Mouse (Mus musculus): Measurements from ENCODE around the gene Card11. TPM values are rescaled to one million over a fixed set of nuclear protein-coding genes. Genes with fewer than 3 reads are reported as not detected.

Card11 gene
- 1 to 10 TPM in 1 of 4 experiments, under 1 TPM in 3; 0.30 to 1.6 (median 0.58) TPM for total RNA-seq (2022)

DNA sequence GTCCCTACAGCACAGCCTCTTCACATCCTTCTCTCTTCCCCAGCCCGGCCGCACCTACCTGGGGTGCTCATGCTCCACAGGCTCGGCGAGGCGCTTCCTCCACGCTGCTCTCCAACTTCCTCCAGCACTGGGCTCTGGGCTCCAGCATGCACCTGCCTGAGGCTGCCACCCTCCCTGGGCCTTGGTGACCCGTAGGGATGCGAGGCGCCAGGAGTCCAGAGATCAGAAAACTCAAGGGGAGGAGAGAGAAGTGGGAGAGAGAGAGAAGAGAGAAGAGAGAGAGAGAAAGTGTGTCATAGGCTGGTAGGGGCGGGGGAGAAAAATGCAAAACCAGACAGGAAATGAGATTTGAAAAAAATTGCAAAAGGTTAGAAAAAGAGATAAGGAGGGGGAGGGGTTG, at the start of gene Card11:
TSS of gene Card11 (minus strand) at position 234 of the 400 bp plus-strand sequence.
- no peak for DNase-seq (ENCODE audit: low spot score in 2 of 2)

DNA sequence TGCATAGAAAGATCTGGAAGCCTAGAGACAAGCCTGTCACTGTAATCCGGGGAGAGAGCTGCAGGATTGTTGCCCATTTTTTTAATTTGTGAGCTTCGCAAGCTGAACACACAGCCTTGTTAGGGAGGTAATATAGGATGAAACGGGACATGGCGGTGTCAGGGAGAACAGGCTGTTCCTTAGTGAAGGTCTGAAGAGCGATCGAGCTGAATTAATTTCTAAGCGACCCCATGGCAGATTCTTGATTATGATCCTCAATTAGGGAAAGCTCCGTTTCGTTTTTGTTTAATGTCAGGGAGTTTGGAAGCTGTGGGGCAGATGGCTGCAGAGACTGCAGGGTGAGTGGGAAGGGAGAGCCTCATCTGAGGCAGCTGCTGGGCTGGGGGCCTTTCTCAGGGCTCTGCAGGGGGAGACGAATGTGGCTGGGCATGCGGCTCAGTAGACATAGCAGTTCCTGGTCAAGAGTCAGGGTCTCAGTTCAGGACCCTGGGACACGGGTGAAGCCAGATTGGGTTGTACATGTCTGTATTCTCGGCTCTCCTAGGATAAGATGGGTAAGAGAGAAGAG, 47.4 kb upstream of the Card11 start:
- DNase-seq (ENCODE audit: low spot score in 2 of 2), result no peak

DNA sequence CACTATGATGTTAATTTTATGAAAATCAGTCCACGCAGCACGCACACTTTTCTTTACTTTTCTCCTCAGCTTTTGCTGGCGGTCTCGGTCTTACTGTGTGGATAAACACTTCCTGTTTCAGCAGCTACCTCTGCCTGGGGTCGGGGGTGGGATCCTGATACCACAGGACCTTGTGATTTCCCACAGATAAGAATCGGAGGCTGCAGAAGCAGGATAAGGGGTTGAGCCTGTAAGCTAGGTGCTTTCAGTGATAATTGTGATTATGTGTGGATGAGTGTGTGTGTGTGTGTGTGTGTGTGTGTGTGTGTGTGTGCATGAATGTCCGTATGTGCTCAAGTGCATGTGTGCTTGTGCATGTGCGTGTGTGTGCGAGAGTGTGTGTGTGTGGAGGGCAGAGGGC, 44.6 kb upstream of the Card11 start:
- DNase-seq (ENCODE audit: low spot score in 2 of 2), result no peak

DNA sequence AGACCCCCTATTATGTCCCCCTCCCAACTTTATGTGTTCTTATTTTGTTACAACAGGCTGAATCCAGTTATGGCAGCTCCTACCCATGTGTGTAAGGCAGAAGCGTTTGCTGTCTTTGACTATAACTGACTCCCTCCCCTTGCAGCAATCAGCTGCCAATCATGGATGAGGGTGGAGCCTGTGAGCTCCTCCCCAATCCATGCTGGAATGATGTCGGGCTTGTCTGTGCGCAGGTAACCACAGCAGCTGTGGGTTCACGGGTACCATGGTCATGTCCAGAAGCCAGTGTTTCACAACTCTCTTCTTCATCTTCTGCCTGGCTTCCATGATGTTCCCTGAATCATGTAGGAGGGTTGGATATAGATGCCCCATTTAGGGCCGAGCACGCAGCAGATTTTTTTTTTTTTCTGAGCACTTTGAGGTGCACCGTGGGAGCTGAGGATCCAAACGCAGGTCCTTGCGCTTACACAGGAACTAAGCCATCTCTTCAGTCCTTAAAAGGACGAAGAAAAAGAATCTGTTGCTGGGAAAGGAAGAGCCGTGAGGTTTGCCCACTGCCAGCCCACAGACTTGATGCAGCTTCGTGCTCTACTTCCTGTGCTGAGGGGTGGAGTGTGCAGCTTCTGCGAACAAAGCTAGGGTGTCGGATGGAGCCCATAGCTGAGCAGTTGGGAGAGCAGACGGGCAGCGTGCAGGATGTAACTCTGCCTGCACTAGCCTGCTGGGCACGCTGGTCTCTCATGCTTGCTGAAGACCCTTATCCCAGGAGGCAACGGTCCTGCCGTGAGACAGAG, 43.5 kb upstream of the Card11 start:
- DNase-seq (ENCODE audit: low spot score in 2 of 2), result peak; percentile 6 to 14

DNA sequence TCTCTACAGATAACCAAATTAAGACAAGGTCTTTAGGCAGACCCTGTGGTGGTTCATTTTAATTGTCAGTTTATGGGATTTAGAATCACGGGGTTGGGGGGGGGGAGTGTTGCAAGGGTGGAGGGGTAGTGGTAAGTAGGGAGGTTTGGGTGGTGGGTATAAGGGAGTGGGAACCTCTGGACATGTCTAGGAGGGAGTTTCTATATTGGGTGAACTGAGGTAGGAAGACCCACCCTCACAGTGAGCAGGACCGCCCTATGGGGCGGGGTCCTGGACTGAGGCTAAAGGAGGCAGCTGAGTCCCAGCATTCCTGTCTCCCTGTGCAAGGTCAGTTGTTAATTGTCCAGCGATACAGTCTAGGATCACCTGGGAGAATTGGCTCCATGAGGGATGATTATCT, 42.0 kb upstream of the Card11 start:
- DNase-seq (ENCODE audit: low spot score in 2 of 2), result no peak

DNA sequence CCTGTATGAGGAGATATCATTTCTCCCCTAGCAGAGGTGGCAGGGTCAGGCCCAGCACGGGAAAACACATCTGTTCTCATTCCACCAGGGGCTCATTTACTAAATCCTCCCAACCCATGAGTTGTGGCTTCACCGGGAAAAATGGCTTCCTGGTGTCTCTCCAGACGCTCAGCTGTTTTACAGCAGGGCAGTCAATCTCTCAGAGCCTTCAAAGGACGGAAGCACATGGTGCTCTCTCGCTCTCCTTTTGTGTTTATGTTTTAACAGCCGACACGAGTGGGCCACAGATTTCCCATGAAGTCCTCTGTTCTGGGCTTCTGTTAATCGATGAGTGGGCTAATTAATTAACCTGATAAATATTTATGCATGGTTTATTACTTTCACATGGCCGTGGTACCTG, 40.5 kb upstream of the Card11 start:
- DNase-seq (ENCODE audit: low spot score in 2 of 2), result no peak

DNA sequence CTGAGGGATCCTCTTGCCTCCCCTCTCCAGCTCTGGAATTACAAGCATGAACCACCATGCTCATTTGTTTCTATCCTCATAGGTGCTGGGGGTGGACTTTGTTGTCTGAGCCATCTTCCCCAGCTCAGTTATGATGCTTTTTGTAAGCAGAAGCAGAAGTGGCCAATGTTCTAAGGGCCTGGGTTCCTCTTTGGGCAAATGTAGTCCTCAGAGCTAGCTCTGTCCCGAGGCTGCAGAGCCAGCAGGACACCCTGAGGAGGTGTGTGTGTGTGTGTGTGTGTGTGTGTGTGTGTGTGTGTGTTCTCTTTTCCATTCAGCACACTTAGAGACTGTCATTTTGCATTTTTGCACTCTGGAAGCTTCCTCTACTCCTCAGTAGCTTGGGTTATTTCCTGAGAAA, 38.0 kb upstream of the Card11 start:
- no peak for DNase-seq (ENCODE audit: low spot score in 2 of 2)

DNA sequence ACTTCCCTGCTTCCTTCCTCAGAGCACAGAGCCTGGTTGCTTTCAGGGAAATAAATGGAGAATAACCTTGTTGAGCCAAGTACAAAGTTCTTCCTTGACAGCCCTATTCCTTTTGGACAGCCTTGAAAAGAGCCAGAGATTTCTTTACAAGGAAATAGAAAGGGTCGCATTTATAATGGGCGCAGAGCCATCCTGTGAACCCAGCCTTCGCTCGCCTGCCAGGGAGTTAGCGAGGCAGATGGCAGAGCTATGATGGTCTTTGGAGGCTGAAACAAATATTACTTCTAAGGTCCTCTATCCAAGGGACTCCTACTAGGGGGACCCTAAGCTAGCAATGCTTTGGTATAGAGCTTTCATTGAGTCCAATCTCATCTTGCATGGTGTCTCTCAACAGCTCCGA, 35.0 kb upstream of the Card11 start:
- no peak for DNase-seq (ENCODE audit: low spot score in 2 of 2)

DNA sequence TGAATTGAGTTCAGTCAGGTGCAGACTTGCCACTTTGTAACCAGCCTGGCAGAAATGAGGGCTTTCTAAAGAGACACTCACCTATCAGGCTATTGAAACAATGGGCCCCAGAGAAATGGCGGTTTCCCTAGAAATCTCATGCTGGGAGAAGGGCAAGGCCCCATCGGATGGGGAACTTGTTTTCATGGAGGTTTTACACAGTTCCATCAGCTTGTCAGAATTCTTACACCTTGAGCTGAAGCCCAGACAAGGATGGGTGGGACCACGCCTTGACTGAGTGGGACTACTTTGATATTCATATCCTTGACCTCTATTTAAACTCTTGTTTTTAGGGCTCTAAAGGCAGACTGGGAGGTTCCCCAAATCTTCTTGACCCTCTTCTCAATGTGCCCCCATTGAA, 33.9 kb upstream of the Card11 start:
- no peak for DNase-seq (ENCODE audit: low spot score in 2 of 2)

DNA sequence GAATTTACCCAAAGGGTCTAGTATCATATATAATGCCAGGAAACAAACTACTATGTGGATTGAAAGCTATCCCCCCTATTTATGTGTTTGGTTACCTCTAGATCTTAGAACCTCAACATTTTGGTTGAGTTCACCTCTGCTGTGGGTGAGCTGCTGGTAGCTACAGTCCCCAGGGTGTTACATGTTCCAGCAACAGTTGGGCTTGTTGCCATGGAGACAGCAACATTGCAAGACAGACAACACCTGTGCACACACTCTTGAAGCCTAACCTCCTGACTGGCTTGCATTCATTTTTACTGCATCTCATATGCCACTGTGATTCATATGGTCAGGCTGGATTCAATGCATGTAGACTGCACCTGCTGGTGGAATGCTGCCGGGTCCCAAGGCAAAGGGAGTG, 32.6 kb upstream of the Card11 start:
- no peak for DNase-seq (ENCODE audit: low spot score in 2 of 2)

DNA sequence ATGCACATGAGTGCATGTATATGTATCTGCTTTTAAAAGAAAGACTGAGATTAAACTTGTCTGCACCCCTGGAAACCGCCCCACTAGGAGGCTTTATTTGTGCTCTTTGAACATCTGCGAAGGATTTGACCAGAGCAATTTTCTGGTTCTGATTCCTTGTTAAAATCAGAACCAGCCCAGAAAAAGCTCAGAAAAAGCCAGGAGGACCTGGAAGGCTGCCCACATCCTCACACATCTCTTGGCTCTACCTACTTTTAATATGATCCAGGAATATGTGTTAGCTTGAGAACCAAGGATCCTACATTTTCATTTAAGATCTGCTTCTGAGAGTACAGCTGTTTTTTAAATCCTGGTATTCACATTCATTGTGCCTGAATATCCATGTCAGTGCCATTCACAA, 29.0 kb upstream of the Card11 start:
- peak in 1 of 2 experiments; percentile 25 for DNase-seq (ENCODE audit: low spot score in 2 of 2)

DNA sequence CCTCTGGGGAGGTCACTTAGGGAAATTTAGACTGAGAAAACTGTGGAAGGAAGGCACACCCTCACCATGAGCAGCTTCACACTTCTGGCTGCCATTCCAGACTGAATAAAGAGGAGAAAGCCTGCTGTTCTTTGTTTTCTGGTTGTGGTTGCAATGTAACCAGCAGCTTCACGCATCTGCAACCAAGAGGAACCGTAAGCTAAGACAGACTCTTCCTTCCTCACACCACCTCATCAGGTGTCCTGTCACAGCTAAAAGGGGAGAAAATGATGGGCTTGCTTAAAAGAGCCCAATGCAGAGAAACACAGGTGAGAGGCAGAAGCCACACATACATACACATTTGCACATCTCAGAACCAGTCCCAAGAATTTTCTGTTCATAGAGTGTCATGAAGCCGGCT, 25.3 kb upstream of the Card11 start:
- no peak for DNase-seq (ENCODE audit: low spot score in 2 of 2)

DNA sequence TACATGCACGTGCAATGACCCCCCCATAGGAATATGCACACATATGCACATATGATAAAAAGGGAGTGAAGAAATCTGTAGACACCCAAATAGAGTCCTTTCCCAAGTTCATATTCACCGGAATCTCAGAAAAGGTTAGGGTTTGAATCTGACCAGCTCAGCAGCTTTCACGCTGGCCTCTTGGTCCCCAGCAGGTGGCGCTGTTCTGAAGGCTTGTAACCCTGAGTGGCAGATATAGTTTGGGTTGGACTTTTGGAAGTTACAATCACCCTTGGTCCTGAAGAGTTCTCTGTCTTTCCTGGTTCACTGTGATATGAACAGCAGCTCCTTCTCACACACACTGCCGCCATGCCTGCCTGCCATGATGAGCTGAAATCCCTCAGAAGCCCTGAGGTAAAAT, 24.1 kb upstream of the Card11 start:
- no peak for DNase-seq (ENCODE audit: low spot score in 2 of 2)

DNA sequence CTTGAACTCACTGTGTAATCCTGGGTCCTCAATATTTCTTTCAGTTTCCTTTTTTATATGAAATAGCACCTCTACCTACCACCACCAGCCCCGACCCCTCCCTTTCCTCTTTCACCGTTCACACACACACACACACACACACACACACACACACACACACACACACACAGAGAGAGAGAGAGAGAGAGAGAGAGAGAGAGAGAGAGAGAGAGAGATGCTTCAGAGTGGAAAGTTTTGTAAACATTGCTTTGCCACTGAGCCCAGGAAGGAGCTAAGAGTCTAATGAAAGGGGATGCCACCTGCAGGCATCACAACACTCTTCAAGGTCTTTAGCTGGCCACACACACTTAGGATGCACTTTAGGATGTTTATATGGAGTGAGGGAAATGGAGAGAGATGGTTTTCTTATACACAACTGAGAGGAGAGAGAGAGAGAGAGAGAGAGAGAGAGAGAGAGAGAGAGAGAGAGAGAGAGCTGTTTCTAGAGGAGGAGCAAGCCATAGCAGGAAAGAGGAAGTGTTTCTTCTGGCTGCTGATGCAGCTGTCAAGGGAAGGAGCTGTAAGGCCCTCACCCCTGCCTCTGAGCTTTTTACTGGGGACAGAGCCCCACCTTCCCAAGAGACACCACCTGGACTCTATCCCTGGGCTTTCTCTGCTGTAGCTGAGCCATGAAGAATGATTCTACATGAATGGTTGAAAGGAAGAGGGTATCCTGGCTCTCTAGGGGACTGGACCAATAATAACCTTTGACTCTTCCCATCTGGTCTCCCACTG, 17.7 kb upstream of the Card11 start:
- no peak for DNase-seq (ENCODE audit: low spot score in 2 of 2)

DNA sequence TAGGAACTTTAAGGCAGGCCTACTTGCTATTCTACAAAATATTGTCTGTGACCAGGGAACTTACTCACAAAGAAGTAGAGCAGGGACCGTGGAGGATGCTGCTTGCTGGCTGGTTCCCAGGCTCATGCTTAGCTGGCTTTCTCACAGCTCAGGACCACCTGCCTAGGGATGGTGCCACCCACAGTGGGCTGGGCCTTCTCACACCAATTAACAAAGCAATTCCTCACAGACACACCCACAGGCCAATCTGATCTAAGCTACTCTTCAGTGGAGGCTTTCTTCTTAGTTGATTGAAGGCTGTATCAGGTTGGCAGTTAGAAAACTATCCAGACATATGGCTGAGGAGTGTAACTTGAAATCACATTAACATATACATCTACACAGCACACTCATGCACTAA, 15.7 kb upstream of the Card11 start:
- no peak for DNase-seq (ENCODE audit: low spot score in 2 of 2)

DNA sequence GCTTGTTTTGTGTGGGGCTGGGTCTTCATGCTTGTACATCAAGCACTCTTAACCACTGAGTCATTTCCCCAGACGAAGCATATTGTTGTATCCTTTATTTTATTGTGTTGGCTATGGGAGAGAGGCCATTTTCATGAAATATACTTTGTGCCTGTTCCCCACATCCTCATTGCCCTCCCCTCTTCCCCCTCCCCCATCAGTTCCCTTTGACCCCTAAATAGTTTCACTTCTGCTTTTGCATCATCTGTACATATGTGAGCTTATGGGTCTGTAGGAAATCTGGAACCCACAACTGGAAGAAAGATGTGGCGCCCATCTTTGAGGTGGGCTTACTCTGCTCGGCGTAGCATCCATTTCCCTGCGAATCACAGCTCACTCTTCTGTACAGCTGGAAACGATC, 13.8 kb upstream of the Card11 start:
- DNase-seq (ENCODE audit: low spot score in 2 of 2), result no peak

DNA sequence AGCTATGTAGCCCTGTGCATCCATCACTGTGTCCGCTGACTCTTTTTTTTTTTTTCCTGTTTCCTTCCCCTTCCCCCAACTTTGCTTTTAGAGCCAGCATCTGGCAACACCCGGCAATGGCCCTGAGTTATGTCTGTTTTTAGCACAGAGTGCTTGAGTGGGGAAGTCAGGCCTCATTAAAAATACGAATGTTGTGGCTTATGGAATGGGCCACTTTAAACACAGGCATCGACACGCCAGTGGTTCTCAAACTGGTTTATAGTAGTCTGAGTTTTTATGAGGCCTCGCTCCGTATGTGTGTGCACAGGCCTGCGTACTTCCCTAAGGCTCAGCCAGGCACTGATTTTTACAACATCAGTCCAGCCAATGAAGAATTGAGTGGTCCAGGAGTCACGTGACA, 13.1 kb upstream of the Card11 start:
- no peak for DNase-seq (ENCODE audit: low spot score in 2 of 2)

DNA sequence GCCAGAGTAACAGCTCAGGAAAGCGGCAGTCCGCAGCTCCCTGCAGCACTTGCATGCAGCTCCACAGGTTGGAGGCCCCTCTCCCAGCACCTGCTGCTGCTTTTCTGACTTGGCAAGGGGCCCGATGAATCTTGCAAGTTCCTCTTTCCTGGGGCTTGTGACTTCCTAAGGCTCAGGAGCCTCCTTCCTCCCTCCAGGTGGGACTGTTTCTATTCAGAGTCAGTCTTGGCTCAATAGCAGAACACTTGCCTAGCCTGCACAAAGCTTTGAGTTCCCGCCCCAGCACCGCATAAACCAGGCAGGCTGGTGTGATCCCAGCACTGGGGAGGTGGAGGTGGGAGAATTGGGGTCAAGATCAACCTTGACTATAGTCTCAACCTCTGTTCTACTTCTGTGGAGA, 5.1 kb upstream of the Card11 start:
- DNase-seq (ENCODE audit: low spot score in 2 of 2), result no peak

DNA sequence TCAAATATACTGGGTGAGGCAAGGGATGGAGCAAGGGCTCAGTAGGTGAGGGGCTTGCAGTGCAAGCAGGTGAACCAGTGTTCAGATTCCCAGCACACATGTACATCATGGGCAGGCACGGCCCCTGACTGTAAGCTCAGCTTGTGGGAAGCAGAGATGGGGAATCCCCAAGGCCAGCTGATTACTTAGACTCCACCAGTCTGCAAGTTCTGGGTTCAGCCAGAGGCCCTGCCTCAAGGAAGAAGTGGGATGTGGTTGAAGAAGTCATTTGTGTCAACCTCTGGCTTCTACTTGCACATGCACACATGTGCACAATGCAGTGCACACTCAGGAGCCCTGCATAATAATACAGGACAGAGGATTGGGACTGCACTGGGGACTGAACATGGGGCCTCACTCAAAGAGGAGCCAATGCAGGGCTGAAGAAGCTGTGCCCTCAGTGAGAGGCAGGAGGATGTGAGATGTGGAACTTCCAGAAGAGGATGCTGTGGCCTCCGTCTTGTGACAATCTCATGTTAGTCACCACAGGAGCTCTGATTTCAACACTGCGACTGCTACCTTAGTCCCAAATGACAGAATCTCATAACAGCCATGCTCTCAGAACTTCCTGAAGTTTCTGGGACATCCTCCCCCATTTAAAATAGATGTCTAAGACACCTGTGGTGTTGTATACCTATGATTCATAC, 3.8 kb upstream of the Card11 start:
- DNase-seq (ENCODE audit: low spot score in 2 of 2), result no peak

DNA sequence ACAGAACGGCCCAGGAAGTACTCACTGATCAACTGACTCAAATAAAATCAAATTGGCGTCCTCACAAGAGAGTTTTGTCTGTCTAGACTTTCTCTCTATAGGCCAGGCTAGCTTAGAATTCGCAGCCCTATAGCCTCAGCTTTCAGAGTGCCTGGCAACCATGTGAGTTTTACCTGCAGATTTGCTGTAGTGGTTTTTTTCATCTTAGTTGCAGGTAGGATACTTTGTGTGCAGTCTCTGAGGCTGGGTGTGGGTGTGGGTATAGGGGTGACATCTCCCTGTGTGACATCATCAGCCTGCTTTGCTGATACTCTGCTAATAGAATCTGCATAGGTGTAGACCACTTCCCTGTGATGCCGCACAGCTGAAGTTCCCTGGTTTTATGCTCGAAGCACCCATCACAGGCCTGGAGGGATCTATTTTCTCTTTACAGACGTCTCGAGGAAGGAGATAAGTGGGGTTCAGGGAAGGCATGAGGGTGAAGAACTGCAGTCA, 1.2 kb downstream of the Card11 start:
- no peak for DNase-seq (ENCODE audit: low spot score in 2 of 2)

DNA sequence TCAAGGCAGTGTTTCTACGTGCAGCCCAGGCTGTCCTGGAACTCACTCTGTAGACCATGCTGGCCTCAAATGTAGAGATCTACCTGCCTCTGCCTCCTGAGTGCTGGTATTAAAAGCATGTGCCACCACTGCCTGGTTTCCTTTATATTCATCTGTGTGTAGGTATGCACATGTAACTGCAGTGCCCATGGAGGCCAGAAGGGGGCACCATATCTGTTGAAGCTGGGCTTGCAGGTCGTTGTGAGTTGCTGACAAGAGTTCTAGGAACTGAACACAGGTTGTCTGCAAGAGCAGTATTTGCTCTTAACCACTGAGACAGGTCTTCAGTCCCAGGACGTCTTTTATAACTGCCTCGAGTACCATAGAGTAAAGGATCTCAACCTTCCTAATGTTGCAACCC, 2.6 kb downstream of the Card11 start:
- no peak for DNase-seq (ENCODE audit: low spot score in 2 of 2)

All from left cerebral cortex, adult 8-10 months (tissue).